Mouse (Mus musculus): Measurements from ENCODE around the gene Tnfrsf4. TPM values are rescaled to one million over a fixed set of nuclear protein-coding genes. Genes with fewer than 3 reads are reported as not detected.

Gene Tnfrsf4
- total and polyA plus RNA-seq, 2 experiments from 2014 or later: 0.31 TPM; not detected in 1

- no peak overlapping the region for H3K4me2 ChIP-seq (ENCODE audit: low read depth, low read length)
- no peak for DNase-seq (ENCODE audit: low spot score)
- H3K27me3 ChIP-seq (ENCODE audit: control insufficient read depth, insufficient read depth, low read length): peaks cover 11% of the 10 kb centered on the region
- no peak overlapping the region for H3K27ac ChIP-seq (ENCODE audit: low read depth)
- no peaks in the 10 kb centered on the region for H3K9me3 ChIP-seq (replicated peaks; ENCODE audit: control insufficient read depth, low read length)
- TF ChIP-seq EP300 (IDR thresholded peaks at IDR 0.05; ENCODE audit: low read depth) (no peak), CTCF (IDR thresholded peaks at IDR 0.05; ENCODE audit: low read depth) (no peak)
- no peak for ATAC-seq (ENCODE audit: insufficient read depth, low read depth)
- H3K9ac ChIP-seq (replicated peaks; ENCODE audit: low read depth, low read length): no peak overlapping the region
- H3K4me3 ChIP-seq (ENCODE audit: low read depth, low read length): no peak overlapping the region
- 0 out of 2 replicates have a peak, but pooled peaks cover 3% of the 10 kb centered on the region for H3K36me3 ChIP-seq (replicated peaks; ENCODE audit: control insufficient read depth, insufficient read depth, low read length)
- WGBS: 76% methylated on average over 4 of the region's 4 CpGs
- peaks cover 23% of the 10 kb centered on the region for H3K4me1 ChIP-seq (ENCODE audit: control insufficient read depth, insufficient read depth)
Measured at GRCm38 (mm10) chr4:156034301-156034700, 20.7 kb downstream of the Tnfrsf4 start.

GRCm38 (mm10) chr4:156034901-156035300, 21.3 kb downstream of the Tnfrsf4 start:
- Histone ChIP-seq H3K27me3 (ENCODE audit: control insufficient read depth, insufficient read depth, low read length) (peaks cover 11% of the 10 kb centered on the region), H3K36me3 (replicated peaks; ENCODE audit: control insufficient read depth, insufficient read depth, low read length) (no peaks in the 10 kb centered on the region), H3K4me2 (ENCODE audit: low read depth, low read length) (peak overlapping the region; percentile 29), H3K9me3 (replicated peaks; ENCODE audit: control insufficient read depth, low read length) (no peaks in the 10 kb centered on the region), H3K27ac (ENCODE audit: low read depth) (no peak overlapping the region), H3K4me3 (ENCODE audit: low read depth, low read length) (peak overlapping the region; percentile 10; the same call in 1 of the 2 replicates), H3K4me1 (ENCODE audit: control insufficient read depth, insufficient read depth) (peaks cover 23% of the 10 kb centered on the region), H3K9ac (replicated peaks; ENCODE audit: low read depth, low read length) (no peak overlapping the region)
- TF ChIP-seq CTCF (IDR thresholded peaks at IDR 0.05; ENCODE audit: low read depth) (no peak), EP300 (IDR thresholded peaks at IDR 0.05; ENCODE audit: low read depth) (no peak)
- 4% methylated on average over 22 of the region's 25 CpGs for WGBS
- no peak for ATAC-seq (ENCODE audit: insufficient read depth, low read depth)
- DNase-seq (ENCODE audit: low spot score): no peak

- DNase-seq (ENCODE audit: low spot score) (no peak), ATAC-seq (ENCODE audit: insufficient read depth, low read depth) (no peak)
- Histone ChIP-seq H3K36me3 (replicated peaks; ENCODE audit: control insufficient read depth, insufficient read depth, low read length) (no peaks in the 10 kb centered on the region), H3K9ac (replicated peaks; ENCODE audit: low read depth, low read length) (no peak overlapping the region), H3K4me3 (ENCODE audit: low read depth, low read length) (no peak overlapping the region), H3K27ac (ENCODE audit: low read depth) (no peak overlapping the region), H3K4me1 (ENCODE audit: control insufficient read depth, insufficient read depth) (no peaks in the 10 kb centered on the region), H3K4me2 (ENCODE audit: low read depth, low read length) (no peak overlapping the region), H3K9me3 (replicated peaks; ENCODE audit: control insufficient read depth, low read length) (no peaks in the 10 kb centered on the region), H3K27me3 (ENCODE audit: control insufficient read depth, insufficient read depth, low read length) (no peaks in the 10 kb centered on the region)
- no peak for TF ChIP-seq EP300 (IDR thresholded peaks at IDR 0.05; ENCODE audit: low read depth)
- no peak for TF ChIP-seq CTCF (IDR thresholded peaks at IDR 0.05; ENCODE audit: low read depth)
- WGBS: 65% methylated on average over 5 of the region's 5 CpGs
Measured at GRCm38 (mm10) chr4:156044754-156045153, 31.1 kb downstream of the Tnfrsf4 start.

GRCm38 (mm10) chr4:156049779-156050178, 36.1 kb downstream of the Tnfrsf4 start:
- ATAC-seq (ENCODE audit: insufficient read depth, low read depth) (no peak), DNase-seq (ENCODE audit: low spot score) (no peak)
- TF ChIP-seq EP300 (IDR thresholded peaks at IDR 0.05; ENCODE audit: low read depth): no peak
- no peak for TF ChIP-seq CTCF (IDR thresholded peaks at IDR 0.05; ENCODE audit: low read depth)
- no peak overlapping the region for H3K4me3 ChIP-seq (ENCODE audit: low read depth, low read length)
- H3K27me3 ChIP-seq (ENCODE audit: control insufficient read depth, insufficient read depth, low read length): no peaks in the 10 kb centered on the region
- H3K9ac ChIP-seq (replicated peaks; ENCODE audit: low read depth, low read length): no peak overlapping the region
- no peaks in the 10 kb centered on the region for H3K36me3 ChIP-seq (replicated peaks; ENCODE audit: control insufficient read depth, insufficient read depth, low read length)
- H3K4me2 ChIP-seq (ENCODE audit: low read depth, low read length): no peak overlapping the region
- whole genome bisulfite sequencing: 46% methylated on average over 3 of the region's 3 CpGs
- no peak overlapping the region for H3K27ac ChIP-seq (ENCODE audit: low read depth)
- no peaks in the 10 kb centered on the region for H3K9me3 ChIP-seq (replicated peaks; ENCODE audit: control insufficient read depth, low read length)
- H3K4me1 ChIP-seq (ENCODE audit: control insufficient read depth, insufficient read depth): peaks cover 16% of the 10 kb centered on the region

GRCm38 (mm10) chr4:156050391-156050980, 36.8 kb downstream of the Tnfrsf4 start:
- H3K27ac ChIP-seq (ENCODE audit: low read depth): no peak overlapping the region
- H3K27me3 ChIP-seq (ENCODE audit: control insufficient read depth, insufficient read depth, low read length): no peaks in the 10 kb centered on the region
- no peak for ATAC-seq (ENCODE audit: insufficient read depth, low read depth)
- H3K4me2 ChIP-seq (ENCODE audit: low read depth, low read length): no peak overlapping the region
- no peaks in the 10 kb centered on the region for H3K9me3 ChIP-seq (replicated peaks; ENCODE audit: control insufficient read depth, low read length)
- no peaks in the 10 kb centered on the region for H3K36me3 ChIP-seq (replicated peaks; ENCODE audit: control insufficient read depth, insufficient read depth, low read length)
- WGBS: 60% methylated on average over 6 of the region's 6 CpGs
- H3K4me3 ChIP-seq (ENCODE audit: low read depth, low read length): no peak overlapping the region
- peak; percentile 19 for DNase-seq (ENCODE audit: low spot score)
- no peak overlapping the region for H3K9ac ChIP-seq (replicated peaks; ENCODE audit: low read depth, low read length)
- H3K4me1 ChIP-seq (ENCODE audit: control insufficient read depth, insufficient read depth): peaks cover 16% of the 10 kb centered on the region
- TF ChIP-seq EP300 (IDR thresholded peaks at IDR 0.05; ENCODE audit: low read depth) (no peak), CTCF (IDR thresholded peaks at IDR 0.05; ENCODE audit: low read depth) (no peak)

- no peak overlapping the region for H3K4me2 ChIP-seq (ENCODE audit: low read depth, low read length)
- ATAC-seq (ENCODE audit: insufficient read depth, low read depth) (peak; percentile 69), DNase-seq (ENCODE audit: low spot score) (peak; percentile 38)
- H3K4me1 ChIP-seq (ENCODE audit: control insufficient read depth, insufficient read depth): peaks cover 16% of the 10 kb centered on the region
- WGBS: 25% methylated on average over 4 of the region's 4 CpGs
- H3K9ac ChIP-seq (replicated peaks; ENCODE audit: low read depth, low read length): no peak overlapping the region
- H3K9me3 ChIP-seq (replicated peaks; ENCODE audit: control insufficient read depth, low read length): no peaks in the 10 kb centered on the region
- H3K4me3 ChIP-seq (ENCODE audit: low read depth, low read length): no peak overlapping the region
- no peaks in the 10 kb centered on the region for H3K36me3 ChIP-seq (replicated peaks; ENCODE audit: control insufficient read depth, insufficient read depth, low read length)
- H3K27ac ChIP-seq (ENCODE audit: low read depth): peak overlapping the region; percentile 59; the same call in 1 of the 2 replicates
- TF ChIP-seq EP300 (IDR thresholded peaks at IDR 0.05; ENCODE audit: low read depth) (no peak), CTCF (IDR thresholded peaks at IDR 0.05; ENCODE audit: low read depth) (no peak)
- H3K27me3 ChIP-seq (ENCODE audit: control insufficient read depth, insufficient read depth, low read length): no peaks in the 10 kb centered on the region
Measured at GRCm38 (mm10) chr4:156053113-156053512, 39.5 kb downstream of the Tnfrsf4 start.
